Mouse (Mus musculus): ENCODE data around the gene Fbxl18. TPM values are rescaled to one million over a fixed set of nuclear protein-coding genes. Genes with fewer than 3 reads are reported as not detected.
A peak's percentile ranks its signal among the peaks of the same experiment; 100 is the strongest.

Gene Fbxl18
- polyA plus RNA-seq, 1 experiment = 9.5 TPM

GRCm38 (mm10) chr5:142907803-142908559 lies 12.8 kb upstream of the Fbxl18 start:
- peaks cover 30% of the 10 kb centered on the region for H3K79me3 ChIP-seq (ENCODE audit: low read depth)
- TF ChIP-seq CTCF (IDR thresholded peaks at IDR 0.05; ENCODE audit: control insufficient read depth, insufficient read depth, insufficient read length) (no peak), FOSL1 (IDR thresholded peaks at IDR 0.05; ENCODE audit: insufficient read depth, low read length, poor library complexity, severe bottlenecking) (no peak), CEBPB (IDR thresholded peaks at IDR 0.05; ENCODE audit: low read depth) (no peak), MYOG (IDR thresholded peaks at IDR 0.05; ENCODE audit: control insufficient read depth, extremely low read depth, insufficient read length) (no peak), USF1 (IDR thresholded peaks at IDR 0.05; ENCODE audit: low read depth) (no peak)
- peak overlapping the region; percentile 52 for H3ac ChIP-seq (ENCODE audit: control insufficient read depth, insufficient read length, low read depth)
- H3K36me3 ChIP-seq (ENCODE audit: control insufficient read depth, insufficient read depth) = peaks cover 26% of the 10 kb centered on the region
- peaks cover 64% of the 10 kb centered on the region for H3K79me2 ChIP-seq (ENCODE audit: control insufficient read depth, insufficient read depth)
- no peak overlapping the region for H3K4me3 ChIP-seq (ENCODE audit: insufficient read depth, poor library complexity, severe bottlenecking)
- H3K27me3 ChIP-seq (ENCODE audit: control insufficient read depth, insufficient read depth, insufficient read length) = no peaks in the 10 kb centered on the region

GRCm38 (mm10) chr5:142907048-142907802 lies 12.0 kb upstream of the Fbxl18 start:
- H3K4me3 ChIP-seq (ENCODE audit: insufficient read depth, poor library complexity, severe bottlenecking) = peak overlapping the region; percentile 99
- H3ac ChIP-seq (ENCODE audit: control insufficient read depth, insufficient read length, low read depth) = peak overlapping the region; percentile 52
- H3K79me2 ChIP-seq (ENCODE audit: control insufficient read depth, insufficient read depth) = peaks cover 71% of the 10 kb centered on the region
- H3K27me3 ChIP-seq (ENCODE audit: control insufficient read depth, insufficient read depth, insufficient read length) = no peaks in the 10 kb centered on the region
- peaks cover 34% of the 10 kb centered on the region for H3K36me3 ChIP-seq (ENCODE audit: control insufficient read depth, insufficient read depth)
- H3K79me3 ChIP-seq (ENCODE audit: low read depth) = peaks cover 30% of the 10 kb centered on the region
- TF ChIP-seq MYOG (IDR thresholded peaks at IDR 0.05; ENCODE audit: control insufficient read depth, extremely low read depth, insufficient read length) = no peak
- TF ChIP-seq CEBPB (IDR thresholded peaks at IDR 0.05; ENCODE audit: low read depth) = no peak
- no peak for TF ChIP-seq FOSL1 (IDR thresholded peaks at IDR 0.05; ENCODE audit: insufficient read depth, low read length, poor library complexity, severe bottlenecking)
- no peak for TF ChIP-seq CTCF (IDR thresholded peaks at IDR 0.05; ENCODE audit: control insufficient read depth, insufficient read depth, insufficient read length)
- no peak for TF ChIP-seq MYOD1 (IDR thresholded peaks at IDR 0.05; ENCODE audit: control insufficient read depth, insufficient read length, low read depth)
- no peak for TF ChIP-seq MAX (IDR thresholded peaks at IDR 0.05)
- no peak for TF ChIP-seq USF1 (IDR thresholded peaks at IDR 0.05; ENCODE audit: low read depth)

GRCm38 (mm10) chr5:142906532-142907047 lies 11.4 kb upstream of the Fbxl18 start, which contains the start of gene Actb:
Actb (minus strand) TSS chr5:142906754.
- Histone ChIP-seq H3K4me3 (ENCODE audit: insufficient read depth, poor library complexity, severe bottlenecking) (peak within 1 kb of the TSS; percentile 99), H3K79me2 (ENCODE audit: control insufficient read depth, insufficient read depth) (peaks cover 71% of the 10 kb centered on the region), H3K27me3 (ENCODE audit: control insufficient read depth, insufficient read depth, insufficient read length) (no peaks in the 10 kb centered on the region), H3K36me3 (ENCODE audit: control insufficient read depth, insufficient read depth) (peaks cover 39% of the 10 kb centered on the region), H3ac (ENCODE audit: control insufficient read depth, insufficient read length, low read depth) (peak within 1 kb of the TSS; percentile 93), H3K79me3 (ENCODE audit: low read depth) (peaks cover 30% of the 10 kb centered on the region)
- TF ChIP-seq CTCF (IDR thresholded peaks at IDR 0.05; ENCODE audit: control insufficient read depth, insufficient read depth, insufficient read length) (no peak), USF1 (IDR thresholded peaks at IDR 0.05; ENCODE audit: low read depth) (no peak), CEBPB (IDR thresholded peaks at IDR 0.05; ENCODE audit: low read depth) (no peak), FOSL1 (IDR thresholded peaks at IDR 0.05; ENCODE audit: insufficient read depth, low read length, poor library complexity, severe bottlenecking) (no peak), MYOG (IDR thresholded peaks at IDR 0.05; ENCODE audit: control insufficient read depth, extremely low read depth, insufficient read length) (no peak), MYOD1 (IDR thresholded peaks at IDR 0.05; ENCODE audit: control insufficient read depth, insufficient read length, low read depth) (no peak)

GRCm38 (mm10) chr5:142905725-142906531 lies 10.7 kb upstream of the Fbxl18 start:
- Histone ChIP-seq H3K36me3 (ENCODE audit: control insufficient read depth, insufficient read depth) (peaks cover 46% of the 10 kb centered on the region), H3K79me2 (ENCODE audit: control insufficient read depth, insufficient read depth) (peaks cover 71% of the 10 kb centered on the region), H3K27me3 (ENCODE audit: control insufficient read depth, insufficient read depth, insufficient read length) (no peaks in the 10 kb centered on the region), H3ac (ENCODE audit: control insufficient read depth, insufficient read length, low read depth) (peak overlapping the region; percentile 93), H3K79me3 (ENCODE audit: low read depth) (peaks cover 30% of the 10 kb centered on the region), H3K4me3 (ENCODE audit: insufficient read depth, poor library complexity, severe bottlenecking) (peak overlapping the region; percentile 99)
- TF ChIP-seq CTCF (IDR thresholded peaks at IDR 0.05; ENCODE audit: control insufficient read depth, insufficient read depth, insufficient read length) (peak; percentile 79), CEBPB (IDR thresholded peaks at IDR 0.05; ENCODE audit: low read depth) (no peak), MYOG (IDR thresholded peaks at IDR 0.05; ENCODE audit: control insufficient read depth, extremely low read depth, insufficient read length) (no peak)

- H3K27me3 ChIP-seq (ENCODE audit: control insufficient read depth, insufficient read depth, insufficient read length) = no peaks in the 10 kb centered on the region
- H3K36me3 ChIP-seq (ENCODE audit: control insufficient read depth, insufficient read depth) = peaks cover 53% of the 10 kb centered on the region
- H3K79me2 ChIP-seq (ENCODE audit: control insufficient read depth, insufficient read depth) = peaks cover 71% of the 10 kb centered on the region
- H3K79me3 ChIP-seq (ENCODE audit: low read depth) = peaks cover 30% of the 10 kb centered on the region
- TF ChIP-seq MYOG (IDR thresholded peaks at IDR 0.05; ENCODE audit: control insufficient read depth, extremely low read depth, insufficient read length) = no peak
- TF ChIP-seq MAX (IDR thresholded peaks at IDR 0.05) = peak; percentile 4
- H3K4me3 ChIP-seq (ENCODE audit: insufficient read depth, poor library complexity, severe bottlenecking) = peak overlapping the region; percentile 99
- peak overlapping the region; percentile 93 for H3ac ChIP-seq (ENCODE audit: control insufficient read depth, insufficient read length, low read depth)
Measured at GRCm38 (mm10) chr5:142905038-142905695, 9.9 kb upstream of the Fbxl18 start.

Measured in C2C12 (cell line).